Mouse (Mus musculus) gastrocnemius, postnatal 25 days (tissue): ENCODE measurements around the gene Scin. TPM values are rescaled to one million over a fixed set of nuclear protein-coding genes. Genes with fewer than 3 reads are reported as not detected.
"Not testable (repeated sequence)": the region's sequence is repeated elsewhere in the genome, so short reads cannot be mapped to it uniquely, and the experiment has no call there.

Experiments
- DNase-seq: peaks from one replicate; pipeline ENCODE4 v3.0.0; 2022
- long read RNA-seq, 2 experiments: library from polyadenylated mRNA; stranded (forward); transcript quantifications; one replicate each; pipeline ENCODE4 v2.0.0; 2021
- total RNA-seq, 2 experiments: library from RNA; stranded (reverse); gene quantifications; 1 replicate in 1 of 2; 2 replicates in 1 of 2; pipeline ENCODE4 v1.2.3; 2021

The Scin gene
- under 1 TPM; 0.43 to 0.77 TPM for total RNA-seq
- long read RNA-seq, experiment 1, result 0 reads
- long read RNA-seq, experiment 2, result 0 reads

- peak; percentile 5 for DNase-seq
Measured at GRCm38 (mm10) chr12:40133573-40134271, at the start of gene Scin. Gene Scin, minus strand, starts transcription at chr12:40134228.

GRCm38 (mm10) chr12:40177089-40177488 lies 43.1 kb upstream of the Scin start:
- DNase-seq, result no peak

GRCm38 (mm10) chr12:40176158-40176557 lies 42.1 kb upstream of the Scin start:
- no peak for DNase-seq

- DNase-seq, result not testable (repeated sequence)
Measured at GRCm38 (mm10) chr12:40175171-40175570, 41.1 kb upstream of the Scin start.

GRCm38 (mm10) chr12:40171637-40172036 lies 37.6 kb upstream of the Scin start:
- DNase-seq, result no peak

- DNase-seq, result no peak
Measured at GRCm38 (mm10) chr12:40169675-40170074, 35.6 kb upstream of the Scin start.

- no peak for DNase-seq
Measured at GRCm38 (mm10) chr12:40164621-40165020, 30.6 kb upstream of the Scin start.

GRCm38 (mm10) chr12:40160777-40161176 lies 26.7 kb upstream of the Scin start:
- no peak for DNase-seq

- no peak for DNase-seq
Measured at GRCm38 (mm10) chr12:40154188-40154587, 20.2 kb upstream of the Scin start.

- DNase-seq, result no peak
Measured at GRCm38 (mm10) chr12:40152353-40153069, 18.5 kb upstream of the Scin start.

- no peak for DNase-seq
Measured at GRCm38 (mm10) chr12:40147319-40147718, 13.3 kb upstream of the Scin start.

- no peak for DNase-seq
Measured at GRCm38 (mm10) chr12:40146510-40146909, 12.5 kb upstream of the Scin start.

GRCm38 (mm10) chr12:40140706-40141105 lies 6.7 kb upstream of the Scin start:
- DNase-seq, result no peak

GRCm38 (mm10) chr12:40139484-40140245 lies 5.6 kb upstream of the Scin start:
- no peak for DNase-seq

GRCm38 (mm10) chr12:40134529-40134928 lies 501 bp upstream of the Scin start:
- no peak for DNase-seq

GRCm38 (mm10) chr12:40133194-40133572 lies 845 bp downstream of the Scin start:
- DNase-seq, result no peak

- no peak for DNase-seq
Measured at GRCm38 (mm10) chr12:40118872-40119271, 15.2 kb downstream of the Scin start.

GRCm38 (mm10) chr12:40117045-40117444 lies 17.0 kb downstream of the Scin start:
- DNase-seq, result no peak

GRCm38 (mm10) chr12:40116214-40116613 lies 17.8 kb downstream of the Scin start:
- no peak for DNase-seq

- DNase-seq, result no peak
Measured at GRCm38 (mm10) chr12:40114883-40115282, 19.1 kb downstream of the Scin start.

GRCm38 (mm10) chr12:40114020-40114419 lies 20.0 kb downstream of the Scin start:
- no peak for DNase-seq

GRCm38 (mm10) chr12:40113605-40114004 lies 20.4 kb downstream of the Scin start:
- DNase-seq, result no peak

GRCm38 (mm10) chr12:40109227-40109626 lies 24.8 kb downstream of the Scin start:
- DNase-seq, result no peak
